ENCODE assay signal across 8 mouse cellular contexts in genomic region chr3:22076936-22077656, GRCm38 (mm10). TPM values are rescaled to one million over a fixed set of nuclear protein-coding genes. Genes with fewer than 3 reads are reported as not detected.
A peak's percentile ranks its signal among the peaks of the same experiment; 100 is the strongest.
DNase-seq lines count a peak whose midpoint lies in the region; ATAC-seq and TF ChIP-seq lines count a peak whose summit lies in the region.

No protein-coding gene starts in this region.

- H3K27ac ChIP-seq in layer of hippocampus, adult 2 months: peak overlapping the region; percentile 100
- H3K27ac ChIP-seq in forebrain, embryonic 11.5 days (ENCODE audit: low read depth, low read length): peak overlapping the region; percentile 96
- H3K27ac ChIP-seq in intestine, embryonic 15.5 days: peak overlapping the region; percentile 97

- H3K36me3 ChIP-seq in forebrain, embryonic 11.5 days (ENCODE audit: control insufficient read depth, insufficient read depth, low read length): no peaks in the 10 kb centered on the region
- H3K36me3 ChIP-seq in intestine, embryonic 15.5 days: no peaks in the 10 kb centered on the region
- no peaks in the 10 kb centered on the region for H3K36me3 ChIP-seq in splenic B cell, adult 2 months (ENCODE audit: control insufficient read depth, insufficient read depth, low read length, poor library complexity, severe bottlenecking)

- H3K9me3 ChIP-seq in forebrain, embryonic 11.5 days (ENCODE audit: control insufficient read depth, low read length): no peaks in the 10 kb centered on the region
- H3K9me3 ChIP-seq in intestine, embryonic 15.5 days: no peaks in the 10 kb centered on the region

- TF ChIP-seq CTCF in layer of hippocampus, adult 2 months (conservative IDR thresholded peaks at IDR 0.05): no peak

- peak overlapping the region; percentile 91 for H3K9ac ChIP-seq in forebrain, embryonic 11.5 days (ENCODE audit: low read length)
- H3K9ac ChIP-seq in intestine, embryonic 15.5 days: peak overlapping the region; percentile 95

- peak overlapping the region; percentile 60 for H3K4me2 ChIP-seq in forebrain, embryonic 11.5 days (ENCODE audit: low read depth, low read length, severe bottlenecking)
- peak overlapping the region; percentile 89 for H3K4me2 ChIP-seq in intestine, embryonic 15.5 days (replicated peaks)

- no peaks in the 10 kb centered on the region for H3K27me3 ChIP-seq in forebrain, embryonic 11.5 days (ENCODE audit: control insufficient read depth, insufficient read depth, low read length)
- no peaks in the 10 kb centered on the region for H3K27me3 ChIP-seq in intestine, embryonic 15.5 days (replicated peaks)
- H3K27me3 ChIP-seq in splenic B cell, adult 2 months (ENCODE audit: control insufficient read depth, insufficient read depth, low read length, poor library complexity, severe bottlenecking): no peaks in the 10 kb centered on the region

- no peak for DNase-seq in layer of hippocampus, adult 2 months (ENCODE audit: low spot score in 2 of 2)
- DNase-seq in layer of hippocampus, postnatal 25 days (ENCODE audit: extremely low spot score in 1 of 2, low spot score in 1 of 2): no peak
- DNase-seq in MN1 (ENCODE audit: low spot score): peak; percentile 47
- no peak for DNase-seq in forebrain, embryonic 11.5 days (ENCODE audit: low spot score)
- DNase-seq in splenic B cell, adult 2 months (ENCODE audit: low read depth, low spot score): peak; percentile 82
- DNase-seq in adrenal gland, postnatal 4 days (ENCODE audit: low spot score in 2 of 2): no peak

- H3K4me1 ChIP-seq in forebrain, embryonic 11.5 days (replicated peaks; ENCODE audit: control insufficient read depth, insufficient read depth, low read length): peaks cover 7% of the 10 kb centered on the region
- H3K4me1 ChIP-seq in intestine, embryonic 15.5 days (replicated peaks): peaks cover 22% of the 10 kb centered on the region

- ATAC-seq in forebrain, embryonic 11.5 days (replicated peaks; ENCODE audit: low FRiP score): peak; percentile 72
- ATAC-seq in intestine, embryonic 15.5 days: peak; percentile 70
- ATAC-seq in megakaryocyte-erythroid progenitor cell, adult 5-6 weeks (replicated peaks; ENCODE audit: low FRiP score, low TSS enrichment, poor library complexity, severe bottlenecking): peak; percentile 40

- peak overlapping the region; percentile 77 for H3K4me3 ChIP-seq in layer of hippocampus, adult 2 months
- H3K4me3 ChIP-seq in forebrain, embryonic 11.5 days (ENCODE audit: low read depth, low read length): peak overlapping the region; percentile 90
- H3K4me3 ChIP-seq in intestine, embryonic 15.5 days (replicated peaks): peak overlapping the region; percentile 97

- WGBS in forebrain, embryonic 11.5 days: under 1% methylated on average over 34 of the region's 64 CpGs
- whole genome bisulfite sequencing in intestine, embryonic 15.5 days: under 1% methylated on average over 61 of the region's 64 CpGs

RNA-seq across cellular contexts. Expression of gene Tbl1xr1, which starts 0.6 kb away (rescaled TPM):
- total RNA-seq in layer of hippocampus, adult 2 months (2021): 100 to 1,000 TPM; 154 to 161 TPM
- 100 to 1,000 TPM; 135 to 151 TPM for total RNA-seq in layer of hippocampus, postnatal 25 days (2021)
- 28.6 and 30.1 TPM in 2 replicates for polyA plus RNA-seq in forebrain, embryonic 11.5 days (2014; fragmentation: Nextera tagmentation; extraction: Ambion mirVana)
- 12.9 and 13.5 TPM in 2 replicates for polyA plus RNA-seq in intestine, embryonic 15.5 days (2015; fragmentation: Nextera tagmentation; extraction: Ambion mirVana)
- total RNA-seq in megakaryocyte-erythroid progenitor cell, adult 5-6 weeks (2014; fragmentation: Nextera tagmentation): 51.8 and 68.9 TPM in 2 replicates
- 67.5 and 70.0 TPM in 2 replicates for total RNA-seq in megakaryocyte-erythroid progenitor cell, adult 5-6 weeks (2017)
- 10 to 100 TPM; 73.7 to 99.3 TPM for total RNA-seq in adrenal gland, postnatal 4 days (2021)

Comparison
In these comparisons a context has a peak if more than half of its experiments do, and no peak if none do; other contexts are left out.
1. DNase-seq: peak in MN1 (single experiment) and splenic B cell, adult 2 months (single experiment); none in layer of hippocampus, adult 2 months (0 of 2), layer of hippocampus, postnatal 25 days (0 of 2), forebrain, embryonic 11.5 days (single experiment) and adrenal gland, postnatal 4 days (0 of 2).
2. Peak in every context shown above with its lines, with median percentiles within 50 percentile points of each other: H3K27ac ChIP-seq, H3K4me3 ChIP-seq and ATAC-seq.